Mouse (Mus musculus): ENCODE data around the gene Parp8.

The Parp8 gene

GRCm38 (mm10) chr13:117018676-117019075, 6.7 kb downstream of the Parp8 start:
- DNase-seq = no peak

GRCm38 (mm10) chr13:117013516-117013915, 11.8 kb downstream of the Parp8 start:
- DNase-seq = no peak

GRCm38 (mm10) chr13:117012031-117012430, 13.3 kb downstream of the Parp8 start:
- DNase-seq = no peak

DNA sequence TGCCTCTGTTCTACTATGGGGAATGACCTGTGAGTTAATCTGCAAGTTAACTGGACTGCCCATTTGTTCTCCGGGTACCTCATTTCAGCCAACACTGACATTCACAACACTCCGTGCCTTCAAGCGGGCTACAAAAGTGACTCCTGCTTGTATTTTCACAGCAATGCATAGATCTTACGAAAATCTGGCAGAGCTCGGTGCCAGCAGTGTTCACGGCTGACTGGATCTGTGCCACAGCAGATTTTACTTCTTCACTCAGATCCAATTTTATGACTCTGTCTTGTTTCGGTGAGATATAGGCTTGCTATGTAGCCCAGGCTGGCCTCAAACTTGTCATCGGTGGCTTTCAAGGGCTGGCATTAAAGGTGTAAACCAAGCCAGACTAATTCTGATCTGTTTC, 15.2 kb downstream of the Parp8 start:
- peak; percentile 49 for DNase-seq

GRCm38 (mm10) chr13:117008021-117009015, 17.0 kb downstream of the Parp8 start:
- no peak for DNase-seq

- no peak for DNase-seq
These were observed 17.8 kb downstream of the Parp8 start for GRCm38 (mm10) chr13:117007566-117007965.

- no peak for DNase-seq
These were observed 18.7 kb downstream of the Parp8 start for GRCm38 (mm10) chr13:117006638-117007037.

DNA sequence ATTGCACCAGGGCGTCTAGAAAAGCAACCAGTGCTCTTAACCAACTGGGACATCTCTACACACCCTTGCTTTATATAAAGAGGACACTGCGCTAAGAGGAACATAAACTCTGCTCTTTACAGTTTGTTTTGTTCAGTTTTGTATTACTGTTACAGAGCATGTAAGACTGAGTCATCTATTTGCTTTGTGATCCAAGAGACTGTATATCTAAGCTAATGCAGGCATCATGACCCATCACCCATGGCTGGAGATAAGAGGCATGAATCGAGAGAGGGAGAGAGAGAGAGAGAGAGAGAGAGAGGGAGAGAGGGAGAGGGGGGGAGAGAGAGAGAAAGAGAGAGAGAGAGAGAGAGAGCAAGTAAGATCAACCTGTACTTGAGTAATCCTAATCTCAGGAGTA, 24.8 kb downstream of the Parp8 start:
- DNase-seq = no peak

GRCm38 (mm10) chr13:116991560-116991959, 33.8 kb downstream of the Parp8 start:
- no peak for DNase-seq

DNA sequence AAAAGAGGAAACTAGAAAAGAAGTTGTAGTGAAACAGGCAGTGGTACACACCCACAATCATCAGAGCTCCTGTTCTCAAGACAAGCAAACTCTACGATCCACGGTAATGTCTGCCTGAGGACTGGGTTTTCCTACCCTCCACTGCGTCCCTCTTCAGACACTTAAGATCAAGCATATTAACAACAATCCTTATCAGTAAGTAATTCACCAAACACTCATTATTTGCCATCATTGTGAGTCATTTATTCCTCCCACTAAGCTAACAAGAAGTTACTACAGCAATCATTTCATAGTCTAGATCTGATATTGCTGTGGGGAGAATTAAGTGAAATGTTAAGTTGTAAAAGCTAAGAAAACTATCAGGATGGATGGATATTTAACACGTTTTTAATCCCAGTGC, 35.0 kb downstream of the Parp8 start:
- no peak for DNase-seq

DNA sequence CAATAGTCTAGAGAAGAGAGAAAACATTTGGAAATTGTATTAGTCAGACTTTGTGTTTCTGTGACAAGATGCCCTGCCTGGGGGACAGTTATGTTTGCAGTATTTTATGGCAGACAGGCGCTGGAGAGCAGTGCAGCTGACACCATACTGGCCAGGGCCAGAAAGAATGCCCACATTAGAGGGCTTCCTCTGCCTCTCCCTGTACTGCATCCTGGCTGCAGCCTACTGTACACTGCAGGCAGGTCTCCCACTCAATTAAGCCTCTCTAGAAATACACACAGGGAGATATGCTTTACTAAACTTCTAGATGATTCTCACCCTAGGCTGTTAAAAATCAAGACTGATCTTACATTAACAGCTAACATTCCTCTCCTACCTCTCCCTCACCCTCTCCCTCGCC, 36.6 kb downstream of the Parp8 start:
- DNase-seq = no peak

DNA sequence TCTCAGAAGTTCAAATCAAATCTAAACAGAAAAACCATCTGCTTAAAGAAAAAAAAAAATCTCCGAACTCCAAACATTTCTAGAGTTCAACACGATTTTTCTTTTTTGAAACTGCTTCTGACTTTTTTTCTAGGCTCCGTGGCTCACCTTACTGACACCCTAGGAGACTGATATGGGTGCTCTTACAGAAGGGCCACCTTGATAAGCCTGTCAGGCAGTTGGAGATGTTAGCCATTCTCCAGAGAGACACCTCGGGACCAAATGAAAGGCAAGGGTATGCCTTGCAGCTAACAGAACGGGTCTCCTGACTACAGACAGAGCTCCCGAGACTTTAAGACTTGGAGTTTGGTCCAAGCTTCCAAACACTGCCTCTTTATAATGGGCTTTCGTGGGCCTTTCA, 37.1 kb downstream of the Parp8 start:
- DNase-seq = no peak

DNA sequence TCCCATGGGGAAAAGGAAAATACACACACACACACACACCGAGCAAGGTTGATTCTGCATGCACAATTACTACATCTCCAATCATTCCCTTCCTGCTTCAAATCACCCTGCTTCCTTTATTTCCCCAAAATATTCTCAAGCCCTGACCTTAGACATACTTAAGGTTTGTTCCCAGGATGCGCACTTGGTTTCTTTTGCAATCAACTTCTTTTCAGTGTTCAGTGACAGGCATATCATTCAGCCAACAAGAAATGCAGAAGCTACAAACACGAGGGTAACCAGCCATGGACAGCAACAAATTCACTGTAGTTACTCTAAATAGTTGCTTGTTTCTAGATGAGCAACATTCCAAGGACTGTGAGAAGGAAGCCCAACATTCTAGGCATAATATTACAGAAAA, 38.1 kb downstream of the Parp8 start:
- no peak for DNase-seq

DNA sequence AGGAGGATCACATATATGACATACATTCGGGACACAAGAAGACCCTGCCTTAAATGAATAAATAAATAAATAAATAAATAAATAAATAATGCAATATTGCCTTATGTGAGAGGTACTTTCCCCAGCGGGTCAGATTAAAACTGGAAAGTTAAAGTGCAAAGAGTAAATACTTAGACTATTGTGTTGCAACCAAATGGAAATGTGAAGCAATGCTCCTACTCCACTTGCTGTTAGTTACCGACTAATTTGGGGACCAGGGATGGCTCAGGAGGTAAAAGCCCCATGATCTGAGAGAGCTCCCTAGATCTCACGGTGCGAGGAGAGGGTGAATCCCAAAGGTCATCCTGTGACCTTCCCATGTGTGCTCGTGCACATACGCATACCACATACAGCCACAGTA, 38.7 kb downstream of the Parp8 start:
- DNase-seq = no peak

DNA sequence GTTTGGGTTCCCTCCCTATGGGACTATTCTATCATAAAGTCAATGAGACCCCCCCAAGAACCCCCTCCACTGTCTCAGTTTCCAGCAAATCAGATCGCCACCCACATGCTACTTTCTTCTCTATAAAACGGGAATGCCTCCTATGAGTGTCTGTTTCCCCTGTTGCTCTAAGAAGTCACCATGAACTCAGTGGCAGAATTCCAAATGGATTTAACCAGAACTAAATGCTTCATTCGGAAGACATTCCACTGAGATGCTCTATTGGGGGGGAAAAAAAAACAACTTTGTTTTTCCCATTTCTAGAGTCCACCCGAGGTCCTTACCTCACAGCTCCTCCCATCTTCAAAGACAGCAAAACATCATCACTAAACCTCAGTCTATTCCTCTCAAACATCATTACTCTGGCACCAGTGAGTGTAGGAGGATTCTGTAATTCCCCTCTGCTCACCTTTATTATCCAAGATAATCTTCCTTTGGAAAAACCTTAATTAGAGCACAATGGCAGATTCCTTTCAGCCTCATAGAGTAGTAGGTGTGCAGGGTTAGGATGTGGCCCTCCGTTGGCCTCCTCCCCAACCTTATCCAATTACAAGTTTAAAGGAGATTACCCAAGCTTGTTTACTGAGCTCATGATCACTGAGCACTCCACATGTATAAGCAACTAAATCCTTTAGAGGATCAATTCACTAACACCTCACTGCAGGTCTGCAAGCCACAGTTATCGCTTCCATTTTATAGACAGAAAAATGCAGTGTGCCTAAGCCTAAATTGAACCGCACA, 51.1 kb downstream of the Parp8 start:
- no peak for DNase-seq

- DNase-seq = no peak
These were observed 51.8 kb downstream of the Parp8 start for GRCm38 (mm10) chr13:116973491-116973890.

GRCm38 (mm10) chr13:116972036-116972611, 53.2 kb downstream of the Parp8 start:
- DNase-seq = peak; percentile 53

DNA sequence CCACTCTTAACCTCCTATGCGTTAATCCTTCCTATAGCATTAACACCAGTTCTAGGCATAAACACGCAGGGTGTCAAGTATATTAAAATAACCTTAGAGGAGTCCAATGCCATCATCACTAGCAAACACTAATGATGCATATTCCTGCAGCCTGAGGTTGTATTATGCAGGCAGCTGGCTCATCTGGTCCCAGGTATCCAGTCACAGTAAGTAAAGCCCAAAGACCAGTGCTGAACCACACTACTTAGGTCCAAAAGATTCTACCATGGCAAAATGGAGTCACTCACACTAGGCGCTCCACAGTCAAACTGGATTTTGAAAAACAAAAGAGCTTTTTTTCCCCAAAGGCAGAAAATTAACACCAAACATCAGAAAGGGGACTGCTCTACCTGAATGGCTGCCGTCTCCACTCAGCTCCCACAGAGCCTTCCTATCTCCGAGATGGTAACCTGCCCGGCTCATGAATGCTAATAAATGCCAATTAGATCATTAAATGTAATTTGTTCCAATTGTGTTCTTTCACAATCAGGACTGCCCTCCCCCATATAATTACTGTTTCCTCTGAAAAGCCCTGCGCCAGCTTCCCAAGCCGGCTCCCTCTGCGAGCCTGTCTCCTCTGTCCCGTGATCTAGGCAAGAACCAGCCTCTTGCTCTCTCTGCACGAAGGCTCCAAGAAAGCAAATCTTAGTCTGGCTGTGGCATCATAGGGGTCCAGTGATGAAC, 54.5 kb downstream of the Parp8 start:
- DNase-seq = no peak

- no peak for DNase-seq
These were observed 55.7 kb downstream of the Parp8 start for GRCm38 (mm10) chr13:116969650-116970049.

DNA sequence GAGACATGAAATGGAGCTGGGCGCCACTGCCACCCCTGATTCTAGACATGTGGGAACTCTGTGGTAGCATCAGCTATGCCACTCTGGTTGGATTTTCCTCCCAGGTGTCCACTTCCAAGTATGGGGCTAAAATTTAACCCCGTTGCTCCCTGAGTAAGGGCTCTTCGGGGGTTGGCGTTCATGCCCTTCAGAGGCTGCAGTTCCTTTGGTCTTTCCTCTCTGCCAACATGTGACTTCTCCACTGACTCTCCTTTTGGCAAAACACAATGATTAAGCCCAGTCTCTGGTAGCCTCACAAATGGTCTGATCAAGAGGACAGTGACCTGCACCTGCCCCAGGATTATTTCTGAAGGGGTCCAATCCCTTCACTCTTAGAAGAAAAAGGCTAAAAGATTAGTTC, 56.4 kb downstream of the Parp8 start:
- DNase-seq = no peak

DNA sequence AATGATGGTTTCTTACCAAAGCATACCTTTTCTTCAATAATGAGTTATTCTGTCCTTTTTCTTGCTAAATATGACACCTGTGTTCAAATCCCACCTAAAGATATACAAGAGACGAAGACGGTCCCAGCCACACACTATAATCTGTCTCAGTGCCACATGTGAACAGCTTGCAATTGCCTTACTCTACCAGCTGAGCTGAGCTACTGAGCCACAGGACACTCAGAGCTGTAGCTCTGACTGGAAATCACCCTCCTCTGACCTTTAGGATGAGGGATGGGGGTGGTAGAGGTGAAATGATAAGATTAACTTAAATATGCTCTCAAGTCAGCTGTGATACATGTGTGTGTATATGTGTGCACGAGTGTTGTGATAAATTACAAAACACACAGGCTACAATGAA, 57.9 kb downstream of the Parp8 start:
- DNase-seq = no peak

- DNase-seq = no peak
These were observed 62.6 kb downstream of the Parp8 start for GRCm38 (mm10) chr13:116962480-116963462.
